Mouse (Mus musculus) small intestine, adult 2 months (tissue): Measurements from ENCODE around the gene Rnase10. TPM values are rescaled to one million over a fixed set of nuclear protein-coding genes. Genes with fewer than 3 reads are reported as not detected.

Experiments
- H3K27ac ChIP-seq: fragments of 200-500 bp; 2 replicates; pipeline ENCODE4 v1.5.1; 2012; ENCODE audit warnings: low read depth, low read length, control low read depth, inconsistent platforms; ENCODE audit not compliant: insufficient read depth
- H3K27me3 ChIP-seq: fragments of 200-500 bp; 2 replicates; pipeline ENCODE4 v1.6.1; 2012; ENCODE audit warnings: mild to moderate bottlenecking, moderate library complexity, low read length, inconsistent platforms; ENCODE audit not compliant: control insufficient read depth, insufficient read depth
- H3K36me3 ChIP-seq: fragments of 200-500 bp; 2 replicates; pipeline ENCODE4 v1.6.1; 2012; ENCODE audit warnings: mild to moderate bottlenecking, low read length, control low read depth, inconsistent platforms; ENCODE audit not compliant: control insufficient read depth, insufficient read depth
- H3K4me1 ChIP-seq: fragments of 200-500 bp; 2 replicates; pipeline ENCODE4 v1.6.1; 2012; ENCODE audit warnings: low read length, inconsistent platforms, mixed read lengths; ENCODE audit not compliant: control insufficient read depth, insufficient read depth, insufficient read length
- H3K4me3 ChIP-seq: fragments of 200-500 bp; 2 replicates; pipeline ENCODE4 v1.5.1; 2012; ENCODE audit warnings: low read depth, mild to moderate bottlenecking, control low read depth, inconsistent platforms, low read length, moderate library complexity
- CTCF ChIP-seq: fragments of 200-500 bp; IDR thresholded peaks from 2 replicates; pipeline ENCODE4 v1.5.1; 2012; ENCODE audit warnings: low read depth, mild to moderate bottlenecking, control low read depth, inconsistent platforms, low read length, moderate library complexity, mixed read lengths; ENCODE audit not compliant: insufficient replicate concordance, insufficient read length; ENCODE audit errors: extremely low read depth
- POLR2A ChIP-seq: fragments of 200-500 bp; IDR thresholded peaks from 2 replicates; pipeline ENCODE4 v1.6.1; 2012; ENCODE audit warnings: low read depth, mild to moderate bottlenecking, control low read depth, inconsistent platforms, low read length, moderate library complexity
- WGBS: fragments of 180-500 bp; shearing (Covaris S2); methylation state at CpG from one replicate; pipeline ENCODE4 v1.1.7; 2018; 5-methylcytosine and 5-hydroxymethylcytosine counted together
- polyA plus RNA-seq: library from polyadenylated mRNA; depleted of rRNA; stranded (reverse); fragments of >200 nt; gene quantifications from 2 replicates; pipeline ENCODE4 v1.2.3, GENCODE M21; 2012

Rnase10 gene
- polyA plus RNA-seq, 1 experiment, result not detected

GRCm38 (mm10) chr14:51036214-51036613 lies 28.7 kb downstream of the Rnase10 start:
- TF ChIP-seq CTCF, result no peak
- TF ChIP-seq POLR2A, result no peak
- H3K27ac ChIP-seq, result no peak overlapping the region
- 86% methylated on average over 4 of the region's 4 CpGs for WGBS
- H3K36me3 ChIP-seq, result no peaks in the 10 kb centered on the region
- no peak overlapping the region for H3K4me3 ChIP-seq
- no peaks in the 10 kb centered on the region for H3K27me3 ChIP-seq
- H3K4me1 ChIP-seq, result no peaks in the 10 kb centered on the region

GRCm38 (mm10) chr14:51041769-51042168 lies 34.2 kb downstream of the Rnase10 start, which contains the start of gene Rnase9:
Gene Rnase9 (minus strand): TSS chr14:51041869.
- Histone ChIP-seq H3K27ac (no peak within 1 kb of the TSS), H3K4me3 (no peak within 1 kb of the TSS), H3K4me1 (no peaks in the 10 kb centered on the region), H3K27me3 (no peaks in the 10 kb centered on the region), H3K36me3 (no peaks in the 10 kb centered on the region)
- 79% methylated on average over 6 of the region's 6 CpGs for WGBS
- TF ChIP-seq POLR2A (no peak), CTCF (no peak)

- TF ChIP-seq CTCF (no peak), POLR2A (no peak)
- Histone ChIP-seq H3K27ac (no peak overlapping the region), H3K4me3 (no peak overlapping the region), H3K36me3 (no peaks in the 10 kb centered on the region), H3K27me3 (no peaks in the 10 kb centered on the region), H3K4me1 (no peaks in the 10 kb centered on the region)
- WGBS, result 27% methylated on average over 5 of the region's 5 CpGs
These were observed 40.3 kb downstream of the Rnase10 start for GRCm38 (mm10) chr14:51047846-51048245.

- H3K36me3 ChIP-seq, result no peaks in the 10 kb centered on the region
- TF ChIP-seq POLR2A, result no peak
- no peak for TF ChIP-seq CTCF
- no peak within 1 kb of the TSS for H3K4me3 ChIP-seq
- H3K27me3 ChIP-seq, result no peaks in the 10 kb centered on the region
- no peak within 1 kb of the TSS for H3K27ac ChIP-seq
- H3K4me1 ChIP-seq, result no peaks in the 10 kb centered on the region
- 89% methylated on average over 2 of the region's 2 CpGs for WGBS
These were observed 42.5 kb downstream of the Rnase10 start, which contains the start of gene Rnase11 for GRCm38 (mm10) chr14:51050063-51050462. Gene Rnase11 (minus strand): TSS chr14:51050163.

GRCm38 (mm10) chr14:51051941-51052340 lies 44.4 kb downstream of the Rnase10 start:
- no peak for TF ChIP-seq POLR2A
- TF ChIP-seq CTCF, result no peak
- H3K27ac ChIP-seq, result no peak overlapping the region
- H3K4me3 ChIP-seq, result no peak overlapping the region
- H3K27me3 ChIP-seq, result no peaks in the 10 kb centered on the region
- H3K36me3 ChIP-seq, result no peaks in the 10 kb centered on the region
- WGBS, result 56% methylated on average over 5 of the region's 5 CpGs
- no peaks in the 10 kb centered on the region for H3K4me1 ChIP-seq

GRCm38 (mm10) chr14:51053176-51053575 lies 45.6 kb downstream of the Rnase10 start:
- no peaks in the 10 kb centered on the region for H3K36me3 ChIP-seq
- H3K4me3 ChIP-seq, result no peak overlapping the region
- 54% methylated on average over 5 of the region's 5 CpGs for WGBS
- no peak overlapping the region for H3K27ac ChIP-seq
- TF ChIP-seq CTCF, result no peak
- no peaks in the 10 kb centered on the region for H3K27me3 ChIP-seq
- no peaks in the 10 kb centered on the region for H3K4me1 ChIP-seq

- no peak for TF ChIP-seq POLR2A
- no peak for TF ChIP-seq CTCF
- no peaks in the 10 kb centered on the region for H3K27me3 ChIP-seq
- 85% methylated on average over 13 of the region's 13 CpGs for WGBS
- no peak overlapping the region for H3K27ac ChIP-seq
- H3K4me3 ChIP-seq, result no peak overlapping the region
- no peaks in the 10 kb centered on the region for H3K4me1 ChIP-seq
- no peaks in the 10 kb centered on the region for H3K36me3 ChIP-seq
These were observed 47.0 kb downstream of the Rnase10 start for GRCm38 (mm10) chr14:51054243-51055237.
